Mouse (Mus musculus): Measurements from ENCODE around the gene Iqcf3. TPM values are rescaled to one million over a fixed set of nuclear protein-coding genes. Genes with fewer than 3 reads are reported as not detected.

The Iqcf3 gene
- polyA plus RNA-seq, 1 experiment, result 612 TPM

DNA sequence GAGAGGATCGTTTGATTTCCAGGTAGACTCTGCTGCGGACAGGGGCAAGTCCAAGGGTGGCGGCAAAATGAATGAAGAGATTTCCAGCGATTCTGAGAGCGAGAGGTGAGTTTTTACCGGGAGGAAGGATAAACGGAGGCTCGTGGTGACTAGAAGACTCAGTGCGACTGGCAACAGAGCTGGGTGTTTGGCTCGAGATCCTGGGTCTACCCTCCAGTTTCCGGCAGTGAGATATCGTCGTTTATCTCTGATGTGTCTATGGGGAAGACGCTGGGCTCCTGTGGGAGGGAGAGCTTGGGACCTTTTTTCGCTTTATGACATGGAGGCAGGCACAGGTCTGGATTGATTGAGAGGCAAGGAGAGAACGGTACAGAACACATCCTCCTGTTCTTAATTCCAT is 83.8 kb downstream of the Iqcf3 start:
- peak overlapping the region; percentile 50 for H3K27ac ChIP-seq (ENCODE audit: control insufficient read depth, insufficient read depth, low read depth, low read length)
- peak overlapping the region; percentile 87 for H3K4me3 ChIP-seq (ENCODE audit: control insufficient read depth, low read depth, low read length)
- no peaks in the 10 kb centered on the region for H3K27me3 ChIP-seq (ENCODE audit: control insufficient read depth, insufficient read depth, low read length)
- H3K4me1 ChIP-seq (ENCODE audit: control insufficient read depth, insufficient read depth, low read length), result peaks cover 19% of the 10 kb centered on the region
- H3K36me3 ChIP-seq (ENCODE audit: control insufficient read depth, insufficient read depth, low read length), result no peaks in the 10 kb centered on the region
- TF ChIP-seq POLR2A (IDR thresholded peaks at IDR 0.05; ENCODE audit: control insufficient read depth, low read depth, low read length) (no peak), CTCF (IDR thresholded peaks at IDR 0.05; ENCODE audit: control insufficient read depth, insufficient read depth, insufficient replicate concordance, low read depth, low read length) (no peak)

DNA sequence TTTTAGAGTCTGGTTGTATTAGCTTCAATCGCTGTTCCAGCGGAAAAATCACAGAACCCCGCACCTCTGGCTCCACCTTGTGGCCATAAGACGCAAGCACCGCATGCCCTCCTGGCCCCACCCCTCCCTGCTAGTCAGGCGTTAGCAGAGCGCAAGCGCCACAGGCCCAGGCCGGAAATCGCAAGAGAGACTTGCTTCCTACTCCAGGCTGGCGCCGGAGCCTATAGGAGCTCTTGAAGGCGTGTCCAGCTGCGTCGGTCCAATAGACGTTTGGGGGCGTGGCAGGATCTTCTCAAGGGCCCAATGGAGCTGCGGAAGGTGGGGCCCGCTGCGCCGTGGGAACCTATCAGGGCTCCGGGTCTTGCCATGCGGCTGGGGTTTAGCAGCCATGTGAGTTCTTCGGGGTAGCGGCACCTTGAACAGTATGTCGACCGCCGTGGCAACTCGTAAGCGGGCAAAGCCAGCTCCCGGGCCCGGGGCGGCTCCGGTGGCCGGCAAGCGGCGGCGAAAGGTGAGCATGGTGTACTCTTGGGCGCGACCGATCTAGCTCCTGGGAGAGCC is 84.4 kb downstream of the Iqcf3 start, which contains the start of gene Parp3:
Gene Parp3, minus strand, starts transcription at position 26 of the 561 bp plus-strand sequence.
- peak; percentile 97 for TF ChIP-seq CTCF (IDR thresholded peaks at IDR 0.05; ENCODE audit: control insufficient read depth, insufficient read depth, insufficient replicate concordance, low read depth, low read length)
- TF ChIP-seq POLR2A (IDR thresholded peaks at IDR 0.05; ENCODE audit: control insufficient read depth, low read depth, low read length), result peak; percentile 55
- peaks cover 19% of the 10 kb centered on the region for H3K4me1 ChIP-seq (ENCODE audit: control insufficient read depth, insufficient read depth, low read length)

GRCm38 (mm10) chr9:106476002-106476923 is 85.2 kb downstream of the Iqcf3 start:
- Histone ChIP-seq H3K36me3 (ENCODE audit: control insufficient read depth, insufficient read depth, low read length) (no peaks in the 10 kb centered on the region), H3K4me1 (ENCODE audit: control insufficient read depth, insufficient read depth, low read length) (peaks cover 19% of the 10 kb centered on the region), H3K27me3 (ENCODE audit: control insufficient read depth, insufficient read depth, low read length) (no peaks in the 10 kb centered on the region), H3K27ac (ENCODE audit: control insufficient read depth, insufficient read depth, low read depth, low read length) (peak overlapping the region; percentile 67), H3K4me3 (ENCODE audit: control insufficient read depth, low read depth, low read length) (peak overlapping the region; percentile 87)
- TF ChIP-seq CTCF (IDR thresholded peaks at IDR 0.05; ENCODE audit: control insufficient read depth, insufficient read depth, insufficient replicate concordance, low read depth, low read length) (no peak), POLR2A (IDR thresholded peaks at IDR 0.05; ENCODE audit: control insufficient read depth, low read depth, low read length) (no peak)

More for the DNA sequence above, 84.4 kb downstream of the Iqcf3 start, which contains the start of gene Parp3:
- no peaks in the 10 kb centered on the region for H3K27me3 ChIP-seq (ENCODE audit: control insufficient read depth, insufficient read depth, low read length)
- peak within 1 kb of the TSS; percentile 67 for H3K27ac ChIP-seq (ENCODE audit: control insufficient read depth, insufficient read depth, low read depth, low read length)
- no peaks in the 10 kb centered on the region for H3K36me3 ChIP-seq (ENCODE audit: control insufficient read depth, insufficient read depth, low read length)
- peak within 1 kb of the TSS; percentile 87 for H3K4me3 ChIP-seq (ENCODE audit: control insufficient read depth, low read depth, low read length)

DNA sequence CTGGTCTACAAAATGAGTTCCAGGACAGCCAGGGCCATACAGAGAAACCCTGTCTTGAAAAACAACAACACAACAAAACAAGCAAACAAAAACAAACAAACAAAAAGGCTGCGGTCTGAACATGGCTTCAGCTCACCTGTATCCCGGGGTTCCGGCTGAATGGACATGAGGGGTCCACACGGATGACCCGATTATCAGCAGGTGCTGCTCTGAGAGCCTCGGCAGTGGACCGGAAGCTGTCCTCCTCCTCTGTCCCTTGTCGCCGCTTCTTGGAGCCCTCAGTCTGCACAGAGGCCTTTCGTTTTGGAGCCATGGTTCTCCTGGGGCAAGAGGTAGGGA is 85.8 kb downstream of the Iqcf3 start, which contains the start of gene Rrp9:
Gene Rrp9, plus strand, starts transcription at position 301 of the 339 bp plus-strand sequence.
- peak within 1 kb of the TSS; percentile 67 for H3K27ac ChIP-seq (ENCODE audit: control insufficient read depth, insufficient read depth, low read depth, low read length)
- H3K36me3 ChIP-seq (ENCODE audit: control insufficient read depth, insufficient read depth, low read length), result no peaks in the 10 kb centered on the region
- peaks cover 19% of the 10 kb centered on the region for H3K4me1 ChIP-seq (ENCODE audit: control insufficient read depth, insufficient read depth, low read length)
- peak within 1 kb of the TSS; percentile 87 for H3K4me3 ChIP-seq (ENCODE audit: control insufficient read depth, low read depth, low read length)
- H3K27me3 ChIP-seq (ENCODE audit: control insufficient read depth, insufficient read depth, low read length), result no peaks in the 10 kb centered on the region
- TF ChIP-seq CTCF (IDR thresholded peaks at IDR 0.05; ENCODE audit: control insufficient read depth, insufficient read depth, insufficient replicate concordance, low read depth, low read length), result no peak
- no peak for TF ChIP-seq POLR2A (IDR thresholded peaks at IDR 0.05; ENCODE audit: control insufficient read depth, low read depth, low read length)

DNA sequence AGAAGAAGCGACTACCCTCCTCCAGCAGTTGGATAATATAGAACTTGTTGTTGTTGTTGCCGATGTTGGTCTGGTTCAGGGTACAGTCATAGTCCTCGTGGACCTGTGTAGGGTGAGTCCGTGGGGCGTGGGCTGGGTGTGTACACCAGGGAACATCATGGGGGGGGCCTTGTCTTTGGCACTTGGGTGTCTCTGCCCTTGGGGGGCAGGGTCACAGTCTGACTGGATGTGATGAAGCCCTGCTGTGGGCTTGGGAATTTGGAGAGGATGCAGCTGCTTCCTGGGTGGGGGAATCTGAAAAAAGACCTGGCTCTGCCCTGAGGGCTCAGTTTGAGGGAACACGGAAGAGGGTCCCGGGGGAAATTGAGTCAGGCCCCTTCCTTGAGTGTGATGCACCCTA is 86.4 kb downstream of the Iqcf3 start:
- Histone ChIP-seq H3K36me3 (ENCODE audit: control insufficient read depth, insufficient read depth, low read length) (no peaks in the 10 kb centered on the region), H3K27ac (ENCODE audit: control insufficient read depth, insufficient read depth, low read depth, low read length) (no peak overlapping the region), H3K27me3 (ENCODE audit: control insufficient read depth, insufficient read depth, low read length) (no peaks in the 10 kb centered on the region), H3K4me1 (ENCODE audit: control insufficient read depth, insufficient read depth, low read length) (peaks cover 19% of the 10 kb centered on the region), H3K4me3 (ENCODE audit: control insufficient read depth, low read depth, low read length) (no peak overlapping the region)
- TF ChIP-seq POLR2A (IDR thresholded peaks at IDR 0.05; ENCODE audit: control insufficient read depth, low read depth, low read length) (no peak), CTCF (IDR thresholded peaks at IDR 0.05; ENCODE audit: control insufficient read depth, insufficient read depth, insufficient replicate concordance, low read depth, low read length) (no peak)

- Histone ChIP-seq H3K36me3 (ENCODE audit: control insufficient read depth, insufficient read depth, low read length) (no peaks in the 10 kb centered on the region), H3K4me1 (ENCODE audit: control insufficient read depth, insufficient read depth, low read length) (peaks cover 19% of the 10 kb centered on the region), H3K27ac (ENCODE audit: control insufficient read depth, insufficient read depth, low read depth, low read length) (no peak overlapping the region), H3K4me3 (ENCODE audit: control insufficient read depth, low read depth, low read length) (no peak overlapping the region), H3K27me3 (ENCODE audit: control insufficient read depth, insufficient read depth, low read length) (no peaks in the 10 kb centered on the region)
- TF ChIP-seq POLR2A (IDR thresholded peaks at IDR 0.05; ENCODE audit: control insufficient read depth, low read depth, low read length), result no peak
- TF ChIP-seq CTCF (IDR thresholded peaks at IDR 0.05; ENCODE audit: control insufficient read depth, insufficient read depth, insufficient replicate concordance, low read depth, low read length), result peak; percentile 74; the same call in 1 of the 2 replicates
Measured at GRCm38 (mm10) chr9:106474456-106474855, 87.0 kb downstream of the Iqcf3 start.

DNA sequence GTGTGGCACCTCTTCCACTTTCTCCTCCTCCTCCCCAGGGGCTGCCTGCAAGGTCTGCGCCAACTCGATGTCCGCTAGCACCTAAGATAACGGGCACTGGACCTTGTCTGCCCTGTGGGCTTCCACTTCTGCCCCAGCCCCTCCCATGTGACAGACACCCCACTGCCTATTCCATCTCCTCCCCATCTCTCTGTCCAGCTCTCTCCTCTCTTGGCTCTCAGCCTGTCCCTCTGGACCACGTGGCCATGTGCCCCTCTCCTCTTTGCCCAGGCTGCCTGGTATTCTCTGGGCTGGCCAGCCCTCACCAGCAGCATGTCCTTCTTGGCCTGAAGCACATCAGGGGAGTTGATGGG is 87.7 kb downstream of the Iqcf3 start:
- Histone ChIP-seq H3K27ac (ENCODE audit: control insufficient read depth, insufficient read depth, low read depth, low read length) (no peak overlapping the region), H3K4me3 (ENCODE audit: control insufficient read depth, low read depth, low read length) (no peak overlapping the region), H3K4me1 (ENCODE audit: control insufficient read depth, insufficient read depth, low read length) (peaks cover 19% of the 10 kb centered on the region), H3K36me3 (ENCODE audit: control insufficient read depth, insufficient read depth, low read length) (no peaks in the 10 kb centered on the region), H3K27me3 (ENCODE audit: control insufficient read depth, insufficient read depth, low read length) (no peaks in the 10 kb centered on the region)
- TF ChIP-seq CTCF (IDR thresholded peaks at IDR 0.05; ENCODE audit: control insufficient read depth, insufficient read depth, insufficient replicate concordance, low read depth, low read length), result no peak
- TF ChIP-seq POLR2A (IDR thresholded peaks at IDR 0.05; ENCODE audit: control insufficient read depth, low read depth, low read length), result no peak
